Mouse (Mus musculus) lung, adult 2 months (tissue): ENCODE results near the gene Wdr31. TPM values are rescaled to one million over a fixed set of nuclear protein-coding genes. Genes with fewer than 3 reads are reported as not detected.
"Not testable (repeated sequence)": the region's sequence is repeated elsewhere in the genome, so short reads cannot be mapped to it uniquely, and the experiment has no call there.

Experiments used
- DNase-seq: peaks from one replicate; pipeline ENCODE4 v3.0.0; 2022
- H3K4me1 ChIP-seq: fragments of 200-500 bp; 2 replicates; pipeline ENCODE4 v1.6.1; 2011; ENCODE audit warnings: low read length; ENCODE audit not compliant: control insufficient read depth, insufficient read depth
- H3K4me3 ChIP-seq: fragments of 200-500 bp; replicated peaks from 2 replicates; pipeline ENCODE3; 2011; ENCODE audit warnings: low read depth, mild to moderate bottlenecking, control low read depth, low read length; ENCODE audit errors: extremely low read depth
- CTCF ChIP-seq: fragments of 200-500 bp; IDR thresholded peaks from 2 replicates; pipeline ENCODE4 v1.5.1; 2011; ENCODE audit warnings: mild to moderate bottlenecking, low read length, control low read depth; ENCODE audit not compliant: insufficient read depth
- POLR2A ChIP-seq: fragments of 200-500 bp; IDR thresholded peaks from 2 replicates; pipeline ENCODE4 v1.6.1; 2011; ENCODE audit warnings: low read depth, mild to moderate bottlenecking, control low read depth, low read length, borderline replicate concordance; ENCODE audit errors: extremely low read depth
- WGBS: fragments of 180-500 bp; shearing (Covaris S2); methylation state at CpG from one replicate; pipeline ENCODE4 v1.1.7; 2018; 5-methylcytosine and 5-hydroxymethylcytosine counted together
- polyA plus RNA-seq: library from polyadenylated mRNA; depleted of rRNA; stranded (reverse); fragments of >200 nt; gene quantifications from 2 replicates; pipeline ENCODE4 v1.2.3, GENCODE M21; 2012

Wdr31 gene
- polyA plus RNA-seq, 1 experiment: 4.2 TPM

DNA sequence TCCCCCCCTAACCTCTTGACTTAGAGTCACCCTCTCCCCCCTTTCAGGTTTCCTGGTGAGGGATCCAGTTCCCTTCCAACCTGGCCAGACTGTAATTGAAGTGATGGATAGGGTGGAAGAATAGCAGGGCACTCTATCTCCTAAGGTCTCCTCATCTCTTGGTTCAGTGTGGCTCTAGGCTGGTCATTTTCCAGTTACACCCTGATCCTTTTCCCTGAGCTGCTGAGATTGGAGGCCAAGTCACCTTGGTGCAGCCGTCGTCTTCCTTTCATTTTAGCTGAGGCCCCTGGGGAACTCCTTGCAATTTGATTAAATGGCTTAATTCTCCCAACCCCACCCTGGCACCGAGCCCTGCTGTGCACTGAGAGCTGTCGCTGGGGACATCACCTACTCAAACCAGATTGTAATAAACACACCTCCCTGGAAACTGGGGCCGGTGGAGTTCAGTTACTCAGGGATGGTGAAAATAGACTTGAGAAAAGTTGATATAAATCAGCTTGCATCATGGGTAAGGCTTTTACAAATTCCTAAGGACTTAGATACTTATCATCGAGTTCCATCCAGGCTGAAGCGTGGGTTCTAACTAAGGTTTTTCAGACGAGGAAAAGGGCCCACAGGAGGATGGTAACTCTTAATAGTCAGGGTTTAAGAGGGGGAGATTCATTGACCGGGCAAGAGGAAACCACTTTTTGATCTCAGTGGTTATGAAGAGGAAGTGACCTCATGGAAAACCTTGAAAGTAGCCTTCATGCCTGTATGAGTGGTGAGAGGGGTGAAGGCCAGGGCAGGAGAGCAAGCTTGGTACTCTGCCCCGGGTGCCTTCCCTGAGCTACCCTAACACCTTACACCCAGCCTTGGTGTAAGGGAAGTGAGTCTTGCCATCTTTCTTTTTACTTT, 10.3 kb upstream of the Wdr31 start:
- peaks cover 3% of the 10 kb centered on the region for H3K4me1 ChIP-seq
- no peak overlapping the region for H3K4me3 ChIP-seq
- no peak for DNase-seq
- WGBS: 19% methylated on average over 10 of the region's 10 CpGs
- no peak for TF ChIP-seq POLR2A
- no peak for TF ChIP-seq CTCF

GRCm38 (mm10) chr4:62479937-62480708, 9.4 kb upstream of the Wdr31 start, which contains the start of gene Bspry:
Bspry (plus strand) TSS chr4:62480053.
- peak within 1 kb of the TSS; percentile 62 for H3K4me3 ChIP-seq
- WGBS: 2% methylated on average over 71 of the region's 71 CpGs
- peak; percentile 68 for DNase-seq
- H3K4me1 ChIP-seq: peaks cover 7% of the 10 kb centered on the region
- no peak for TF ChIP-seq POLR2A

DNA sequence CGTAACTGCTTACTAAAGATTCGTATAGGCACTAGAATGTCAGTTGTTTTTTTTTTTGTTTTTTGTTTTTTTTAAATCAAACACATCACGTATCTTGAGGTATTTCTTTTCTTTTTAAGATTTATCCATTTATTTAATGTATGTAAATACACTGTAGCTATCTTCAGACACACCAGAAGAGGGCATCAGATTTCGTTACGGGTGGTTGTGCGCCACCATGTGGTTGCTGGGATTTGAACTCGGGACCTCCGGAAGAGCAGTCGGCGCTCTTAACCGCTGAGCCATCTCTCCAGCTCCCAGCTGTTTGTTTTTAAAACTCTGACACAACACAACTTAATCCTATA, 8.9 kb upstream of the Wdr31 start:
- DNase-seq, H3K4me1 ChIP-seq: not testable (repeated sequence)
- peak overlapping the region; percentile 62 for H3K4me3 ChIP-seq
- 10% methylated on average over 11 of the region's 11 CpGs for WGBS
- 0 out of 2 replicates have a peak, but pooled peaks have one; percentile 30 for TF ChIP-seq CTCF

DNA sequence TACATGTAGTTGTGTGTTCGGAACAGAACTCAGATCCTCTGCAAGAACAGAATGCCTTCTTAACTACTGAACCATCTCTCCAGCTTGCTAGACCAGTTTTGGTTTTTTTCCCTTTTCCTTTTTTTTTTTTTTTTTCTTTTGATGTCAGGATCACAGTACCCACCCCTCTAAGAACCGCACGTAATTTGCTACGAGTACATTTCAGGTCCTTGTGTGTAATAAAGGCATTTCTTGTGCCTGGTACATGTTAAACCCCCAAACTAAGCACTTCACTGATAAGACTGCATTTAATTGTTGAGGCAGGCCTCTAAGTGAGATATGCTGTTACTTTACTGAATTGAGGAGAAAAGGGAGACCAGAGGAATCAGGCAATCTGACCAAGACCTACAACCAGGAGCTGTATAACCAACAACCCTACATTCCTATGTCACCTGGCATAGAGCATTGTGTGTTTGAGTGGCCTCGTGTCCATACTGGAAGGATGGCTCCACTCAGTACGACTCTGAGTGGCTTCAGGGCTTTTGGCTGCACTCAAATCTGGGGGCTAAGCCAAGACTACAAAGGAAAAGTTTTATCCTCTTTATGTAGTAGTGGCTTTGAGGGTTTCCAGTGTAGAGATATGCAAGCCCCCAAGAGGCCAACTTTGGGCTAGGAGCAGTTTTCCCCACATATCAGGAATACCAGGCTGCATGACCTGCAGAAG, 7.0 kb upstream of the Wdr31 start:
- no peak for TF ChIP-seq CTCF
- no peak for TF ChIP-seq POLR2A
- Histone ChIP-seq H3K4me1 (peaks cover 7% of the 10 kb centered on the region), H3K4me3 (no peak overlapping the region)
- 59% methylated on average over 6 of the region's 6 CpGs for WGBS
- DNase-seq: no peak

- peaks cover 7% of the 10 kb centered on the region for H3K4me1 ChIP-seq
- TF ChIP-seq POLR2A (no peak), CTCF (no peak)
- no peak overlapping the region for H3K4me3 ChIP-seq
- no peak for DNase-seq
- 62% methylated on average over 6 of the region's 6 CpGs for WGBS
Measured at GRCm38 (mm10) chr4:62475793-62476192, 5.1 kb upstream of the Wdr31 start.

- Histone ChIP-seq H3K4me1 (peaks cover 7% of the 10 kb centered on the region), H3K4me3 (no peak overlapping the region)
- TF ChIP-seq POLR2A (no peak), CTCF (no peak)
- WGBS: 36% methylated on average over 2 of the region's 2 CpGs
- no peak for DNase-seq
Measured at GRCm38 (mm10) chr4:62475131-62475530, 4.4 kb upstream of the Wdr31 start.

GRCm38 (mm10) chr4:62472071-62472470, 1.4 kb upstream of the Wdr31 start:
- no peak overlapping the region for H3K4me3 ChIP-seq
- peaks cover 3% of the 10 kb centered on the region; the same call in 1 of the 2 replicates for H3K4me1 ChIP-seq
- no peak for DNase-seq
- no peak for TF ChIP-seq POLR2A
- no peak for TF ChIP-seq CTCF
- WGBS: 90% methylated on average over 2 of the region's 2 CpGs

- Histone ChIP-seq H3K4me3 (no peak overlapping the region), H3K4me1 (no peaks in the 10 kb centered on the region)
- DNase-seq: no peak
- 97% methylated on average over 1 of the region's 1 CpGs for WGBS
- TF ChIP-seq CTCF: no peak
- TF ChIP-seq POLR2A: no peak
Measured at GRCm38 (mm10) chr4:62468158-62468557, 2.5 kb downstream of the Wdr31 start.

- WGBS: 87% methylated on average over 2 of the region's 2 CpGs
- TF ChIP-seq CTCF: no peak
- no peak for DNase-seq
- Histone ChIP-seq H3K4me3 (no peak overlapping the region), H3K4me1 (no peaks in the 10 kb centered on the region)
Measured at GRCm38 (mm10) chr4:62463124-62463523, 7.6 kb downstream of the Wdr31 start.
